Mouse (Mus musculus): ENCODE results near the gene Setd5. TPM values are rescaled to one million over a fixed set of nuclear protein-coding genes. Genes with fewer than 3 reads are reported as not detected.

Gene Setd5
- polyA plus RNA-seq, 1 experiment from 2014 or later, result 35.9 TPM

DNA sequence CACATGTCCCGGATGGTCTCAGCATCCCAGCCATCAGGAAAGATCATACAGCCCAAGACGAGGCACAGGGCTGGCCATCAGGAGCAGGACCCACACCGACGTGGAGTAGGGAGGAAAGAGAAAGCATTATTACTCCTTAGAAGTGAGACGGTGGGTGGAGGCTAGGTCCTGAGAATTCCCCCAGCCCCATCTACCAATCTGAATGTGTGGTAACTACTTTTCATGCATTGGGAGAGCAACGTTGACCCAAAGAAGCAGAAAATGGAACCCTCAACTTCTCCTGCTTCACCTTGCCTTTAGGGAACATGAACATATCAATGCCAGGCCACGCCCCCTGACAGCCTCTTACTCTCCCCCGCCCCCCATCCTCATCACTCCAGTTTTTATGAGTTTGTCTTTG lies 99.4 kb downstream of the Setd5 start:
- 88% methylated on average over 8 of the region's 8 CpGs for WGBS
- ATAC-seq (ENCODE audit: low FRiP score, low TSS enrichment), result no peak
- Histone ChIP-seq H3K36me3 (ENCODE audit: control insufficient read depth, insufficient read depth, low read length) (no peaks in the 10 kb centered on the region), H3K9me3 (ENCODE audit: control insufficient read depth, low read length) (no peaks in the 10 kb centered on the region), H3K4me3 (ENCODE audit: low read depth, low read length) (no peak overlapping the region), H3K27ac (replicated peaks) (no peak overlapping the region), H3K4me2 (replicated peaks; ENCODE audit: low read depth) (no peak overlapping the region), H3K27me3 (ENCODE audit: control insufficient read depth, insufficient read depth, low read length) (no peaks in the 10 kb centered on the region), H3K4me1 (replicated peaks; ENCODE audit: control insufficient read depth, insufficient read depth) (no peaks in the 10 kb centered on the region), H3K9ac (ENCODE audit: low read length) (no peak overlapping the region)
- TF ChIP-seq CTCF (IDR thresholded peaks at IDR 0.05; ENCODE audit: low read depth) (no peak), EP300 (optimal IDR thresholded peaks at IDR 0.05) (no peak)
- DNase-seq (ENCODE audit: low spot score), result no peak

DNA sequence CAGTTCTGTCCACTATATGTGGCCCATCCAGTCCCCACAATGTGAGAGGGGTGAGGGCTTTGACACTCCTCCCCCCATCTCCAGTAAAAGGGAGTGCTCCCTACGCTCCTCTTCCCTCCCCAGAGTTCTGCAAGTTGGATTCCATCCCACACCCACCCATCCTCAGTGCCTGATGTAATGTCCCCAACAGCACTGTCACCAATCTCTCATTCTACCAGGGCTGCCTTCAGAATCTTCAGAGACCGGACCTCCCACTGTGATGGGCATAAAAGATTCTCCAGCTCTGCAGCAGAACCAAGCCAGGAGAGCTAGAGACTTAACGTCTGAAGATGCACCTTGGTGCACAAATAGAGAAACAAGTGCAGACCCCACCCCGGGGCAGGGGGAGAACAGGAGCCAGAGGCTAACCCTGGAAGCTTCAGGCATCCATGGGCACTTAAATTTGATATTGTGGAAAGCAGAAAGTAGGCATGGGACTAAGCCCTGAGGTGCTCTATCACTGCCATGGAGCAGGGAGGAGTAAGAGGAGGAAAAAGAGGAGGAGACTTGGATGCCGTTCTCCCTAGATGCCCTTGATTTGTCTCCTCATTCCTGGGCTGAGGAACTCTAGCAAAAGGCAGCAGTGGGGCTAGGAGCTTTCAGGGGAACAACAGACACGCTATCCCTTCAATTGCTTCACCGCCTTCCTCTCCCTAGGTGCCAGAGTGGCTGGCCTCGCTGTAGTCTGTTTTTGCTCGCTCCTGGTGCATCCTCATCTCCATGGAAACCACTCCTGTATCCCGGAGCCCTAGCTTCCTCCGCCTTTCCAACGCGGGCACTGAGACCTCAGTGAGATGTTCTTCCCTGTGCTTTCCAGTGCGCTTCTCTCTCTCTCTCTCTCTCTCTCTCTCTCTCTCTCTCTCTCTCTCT lies 101.4 kb downstream of the Setd5 start:
- TF ChIP-seq CTCF (IDR thresholded peaks at IDR 0.05; ENCODE audit: low read depth) (no peak), EP300 (optimal IDR thresholded peaks at IDR 0.05) (no peak)
- Histone ChIP-seq H3K4me3 (ENCODE audit: low read depth, low read length) (no peak overlapping the region), H3K9me3 (ENCODE audit: control insufficient read depth, low read length) (no peaks in the 10 kb centered on the region), H3K36me3 (ENCODE audit: control insufficient read depth, insufficient read depth, low read length) (no peaks in the 10 kb centered on the region), H3K9ac (ENCODE audit: low read length) (no peak overlapping the region), H3K27me3 (ENCODE audit: control insufficient read depth, insufficient read depth, low read length) (no peaks in the 10 kb centered on the region), H3K4me1 (replicated peaks; ENCODE audit: control insufficient read depth, insufficient read depth) (no peaks in the 10 kb centered on the region), H3K4me2 (replicated peaks; ENCODE audit: low read depth) (no peak overlapping the region), H3K27ac (replicated peaks) (no peak overlapping the region)
- 31% methylated on average over 14 of the region's 14 CpGs for WGBS
- ATAC-seq (ENCODE audit: low FRiP score, low TSS enrichment) (no peak), DNase-seq (ENCODE audit: low spot score) (no peak)

- DNase-seq (ENCODE audit: low spot score) (no peak), ATAC-seq (ENCODE audit: low FRiP score, low TSS enrichment) (no peak)
- Histone ChIP-seq H3K9me3 (ENCODE audit: control insufficient read depth, low read length) (no peaks in the 10 kb centered on the region), H3K27ac (replicated peaks) (no peak overlapping the region), H3K27me3 (ENCODE audit: control insufficient read depth, insufficient read depth, low read length) (no peaks in the 10 kb centered on the region), H3K9ac (ENCODE audit: low read length) (no peak overlapping the region), H3K36me3 (ENCODE audit: control insufficient read depth, insufficient read depth, low read length) (no peaks in the 10 kb centered on the region), H3K4me2 (replicated peaks; ENCODE audit: low read depth) (no peak overlapping the region), H3K4me3 (ENCODE audit: low read depth, low read length) (no peak overlapping the region), H3K4me1 (replicated peaks; ENCODE audit: control insufficient read depth, insufficient read depth) (no peaks in the 10 kb centered on the region)
- 28% methylated on average over 4 of the region's 4 CpGs for WGBS
- no peak for TF ChIP-seq CTCF (IDR thresholded peaks at IDR 0.05; ENCODE audit: low read depth)
- TF ChIP-seq EP300 (optimal IDR thresholded peaks at IDR 0.05), result no peak
These were observed 102.1 kb downstream of the Setd5 start for GRCm38 (mm10) chr6:113179195-113179733.

DNA sequence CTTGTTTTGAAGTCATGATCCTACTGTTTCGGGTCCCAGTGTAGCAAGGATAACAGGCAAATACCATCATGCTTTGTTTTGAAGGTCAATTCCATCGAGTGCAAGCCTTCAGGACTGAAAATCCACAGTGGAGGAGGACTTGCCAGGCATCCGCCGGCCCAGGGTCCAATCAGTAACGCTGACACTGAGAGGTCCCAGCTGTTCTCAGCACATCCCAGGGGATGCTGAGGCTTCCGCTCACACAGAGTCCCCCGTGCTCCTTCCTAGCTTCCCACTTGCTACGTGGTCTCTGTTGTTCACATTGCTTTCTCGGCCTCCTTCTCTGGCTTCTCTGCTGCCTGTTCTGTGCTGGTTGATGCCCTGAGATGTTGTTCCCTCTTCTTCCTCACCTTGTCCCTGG lies 107.0 kb downstream of the Setd5 start:
- H3K27ac ChIP-seq (replicated peaks), result no peak overlapping the region
- no peak overlapping the region for H3K4me3 ChIP-seq (ENCODE audit: low read depth, low read length)
- no peak overlapping the region for H3K4me2 ChIP-seq (replicated peaks; ENCODE audit: low read depth)
- no peaks in the 10 kb centered on the region for H3K36me3 ChIP-seq (ENCODE audit: control insufficient read depth, insufficient read depth, low read length)
- no peak for ATAC-seq (ENCODE audit: low FRiP score, low TSS enrichment)
- DNase-seq (ENCODE audit: low spot score), result no peak
- H3K9ac ChIP-seq (ENCODE audit: low read length), result no peak overlapping the region
- H3K27me3 ChIP-seq (ENCODE audit: control insufficient read depth, insufficient read depth, low read length), result no peaks in the 10 kb centered on the region
- WGBS, result 59% methylated on average over 9 of the region's 9 CpGs
- no peaks in the 10 kb centered on the region for H3K4me1 ChIP-seq (replicated peaks; ENCODE audit: control insufficient read depth, insufficient read depth)
- TF ChIP-seq CTCF (IDR thresholded peaks at IDR 0.05; ENCODE audit: low read depth), result no peak
- no peak for TF ChIP-seq EP300 (optimal IDR thresholded peaks at IDR 0.05)
- no peaks in the 10 kb centered on the region for H3K9me3 ChIP-seq (ENCODE audit: control insufficient read depth, low read length)

DNA sequence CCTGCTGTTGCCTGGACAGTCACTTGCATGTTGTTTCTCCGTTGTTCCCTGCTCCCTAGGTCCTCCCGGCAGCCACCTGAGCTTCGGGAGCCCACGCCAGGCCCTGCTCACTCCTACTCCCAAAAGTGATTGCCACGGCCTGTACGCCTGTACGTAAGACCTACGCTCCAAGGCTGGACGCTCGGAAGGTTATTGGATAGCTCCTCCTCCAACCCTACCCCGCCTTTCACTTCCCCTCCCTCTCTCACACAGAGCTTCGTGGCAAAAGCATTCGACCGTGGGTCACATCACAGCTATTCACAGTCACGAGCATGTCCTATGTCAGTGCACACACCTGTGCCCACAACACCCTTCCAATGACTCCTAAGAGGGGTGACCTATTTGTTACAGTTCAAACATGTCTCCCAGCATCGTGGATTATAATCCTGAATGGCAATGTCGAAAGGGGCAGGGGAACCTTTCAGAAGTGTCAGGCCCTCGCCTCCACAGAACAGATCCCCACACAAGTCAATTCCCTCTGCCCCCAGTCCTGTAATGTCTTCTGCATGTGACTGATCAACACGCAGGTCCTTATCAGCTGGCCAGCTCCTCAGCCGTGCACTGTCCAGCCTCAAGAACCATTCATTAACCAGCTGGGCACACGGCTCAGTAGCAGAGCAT lies 107.8 kb downstream of the Setd5 start:
- no peak overlapping the region for H3K4me3 ChIP-seq (ENCODE audit: low read depth, low read length)
- H3K4me1 ChIP-seq (replicated peaks; ENCODE audit: control insufficient read depth, insufficient read depth), result no peaks in the 10 kb centered on the region
- no peak overlapping the region for H3K4me2 ChIP-seq (replicated peaks; ENCODE audit: low read depth)
- no peaks in the 10 kb centered on the region for H3K36me3 ChIP-seq (ENCODE audit: control insufficient read depth, insufficient read depth, low read length)
- no peaks in the 10 kb centered on the region for H3K27me3 ChIP-seq (ENCODE audit: control insufficient read depth, insufficient read depth, low read length)
- no peak overlapping the region for H3K9ac ChIP-seq (ENCODE audit: low read length)
- TF ChIP-seq EP300 (optimal IDR thresholded peaks at IDR 0.05) (no peak), CTCF (IDR thresholded peaks at IDR 0.05; ENCODE audit: low read depth) (no peak)
- WGBS, result 69% methylated on average over 21 of the region's 21 CpGs
- no peaks in the 10 kb centered on the region for H3K9me3 ChIP-seq (ENCODE audit: control insufficient read depth, low read length)
- ATAC-seq (ENCODE audit: low FRiP score, low TSS enrichment) (no peak), DNase-seq (ENCODE audit: low spot score) (no peak)
- no peak overlapping the region for H3K27ac ChIP-seq (replicated peaks)
